Mouse (Mus musculus): ENCODE results near the gene Nol10. TPM values are rescaled to one million over a fixed set of nuclear protein-coding genes. Genes with fewer than 3 reads are reported as not detected.

Gene Nol10
- total RNA-seq, 2 experiments from 2014 or later: 20.3 to 21.4 TPM

- DNase-seq (ENCODE audit: low spot score in 2 of 2): no peak
- intact Hi-C loops (cut with DNase I): no loop called here
Measured at GRCm38 (mm10) chr12:17401419-17401818, 53.2 kb downstream of the Nol10 start.

- DNase-seq (ENCODE audit: low spot score in 2 of 2): no peak
- intact Hi-C loops (cut with DNase I): no loop called here
Measured at GRCm38 (mm10) chr12:17402116-17402515, 53.9 kb downstream of the Nol10 start.

GRCm38 (mm10) chr12:17403998-17404397 is 55.7 kb downstream of the Nol10 start:
- intact Hi-C loops (cut with DNase I): no loop called here
- DNase-seq (ENCODE audit: low spot score in 2 of 2): no peak

GRCm38 (mm10) chr12:17406825-17407224 is 58.6 kb downstream of the Nol10 start:
- intact Hi-C loops (cut with DNase I): no loop called here
- DNase-seq (ENCODE audit: low spot score in 2 of 2): no peak

- peak in 1 of 2 experiments; percentile 44 for DNase-seq (ENCODE audit: low spot score in 2 of 2)
- intact Hi-C loops (cut with DNase I): no loop called here
Measured at GRCm38 (mm10) chr12:17408312-17408711, 60.1 kb downstream of the Nol10 start.

- intact Hi-C loops (cut with DNase I): no loop called here
Measured at GRCm38 (mm10) chr12:17411242-17411641, 63.0 kb downstream of the Nol10 start.

GRCm38 (mm10) chr12:17411797-17412526 is 63.7 kb downstream of the Nol10 start:
- DNase-seq (ENCODE audit: low spot score in 2 of 2): no peak
- intact Hi-C loops (cut with DNase I): no loop called here

More at GRCm38 (mm10) chr12:17411242-17411641, 63.0 kb downstream of the Nol10 start:
- no peak for DNase-seq (ENCODE audit: low spot score in 2 of 2)

- no peak for DNase-seq (ENCODE audit: low spot score in 2 of 2)
- intact Hi-C loops (cut with DNase I): no loop called here
Measured at GRCm38 (mm10) chr12:17414734-17415133, 66.5 kb downstream of the Nol10 start.

GRCm38 (mm10) chr12:17420168-17420810 is 72.0 kb downstream of the Nol10 start:
- intact Hi-C loops (cut with DNase I): no loop called here

GRCm38 (mm10) chr12:17425254-17426169 is 77.3 kb downstream of the Nol10 start:
- DNase-seq (ENCODE audit: low spot score in 2 of 2): no peak
- intact Hi-C loops (cut with DNase I): loop anchor here (5.0 kb wide), 1 partner anchor 117 kb away; the partner anchor contains the start of gene Odc1

More at GRCm38 (mm10) chr12:17420168-17420810, 72.0 kb downstream of the Nol10 start:
- no peak for DNase-seq (ENCODE audit: low spot score in 2 of 2)

GRCm38 (mm10) chr12:17426735-17427134 is 78.5 kb downstream of the Nol10 start:
- intact Hi-C loops (cut with DNase I): loop anchor here (5.0 kb wide), 1 partner anchor 116 kb away; the partner anchor contains the start of gene Odc1
- DNase-seq (ENCODE audit: low spot score in 2 of 2): peak in 1 of 2 experiments; percentile 29

- intact Hi-C loops (cut with DNase I): no loop called here
Measured at GRCm38 (mm10) chr12:17430578-17430977, 82.3 kb downstream of the Nol10 start.

GRCm38 (mm10) chr12:17431166-17431565 is 82.9 kb downstream of the Nol10 start:
- DNase-seq (ENCODE audit: low spot score in 2 of 2): no peak
- intact Hi-C loops (cut with DNase I): no loop called here

More at GRCm38 (mm10) chr12:17430578-17430977, 82.3 kb downstream of the Nol10 start:
- no peak for DNase-seq (ENCODE audit: low spot score in 2 of 2)

GRCm38 (mm10) chr12:17431812-17432332 is 83.6 kb downstream of the Nol10 start:
- intact Hi-C loops (cut with DNase I): no loop called here
- no peak for DNase-seq (ENCODE audit: low spot score in 2 of 2)

- intact Hi-C loops (cut with DNase I): no loop called here
Measured at GRCm38 (mm10) chr12:17433712-17434111, 85.5 kb downstream of the Nol10 start.

GRCm38 (mm10) chr12:17436471-17436870 is 88.2 kb downstream of the Nol10 start:
- intact Hi-C loops (cut with DNase I): no loop called here
- peak; percentile 31 to 34 for DNase-seq (ENCODE audit: low spot score in 2 of 2)

More at GRCm38 (mm10) chr12:17433712-17434111, 85.5 kb downstream of the Nol10 start:
- DNase-seq (ENCODE audit: low spot score in 2 of 2): no peak

- DNase-seq (ENCODE audit: low spot score in 2 of 2): peak in 1 of 2 experiments; percentile 48
Measured at GRCm38 (mm10) chr12:17440251-17440651, 92.0 kb downstream of the Nol10 start.

GRCm38 (mm10) chr12:17441495-17441894 is 93.2 kb downstream of the Nol10 start:
- intact Hi-C loops (cut with DNase I): no loop called here
- no peak for DNase-seq (ENCODE audit: low spot score in 2 of 2)

More at GRCm38 (mm10) chr12:17440251-17440651, 92.0 kb downstream of the Nol10 start:
- intact Hi-C loops (cut with DNase I): no loop called here

GRCm38 (mm10) chr12:17444406-17444805 is 96.1 kb downstream of the Nol10 start:
- DNase-seq (ENCODE audit: low spot score in 2 of 2): no peak
- intact Hi-C loops (cut with DNase I): no loop called here

Measured in left cerebral cortex, postnatal 25 days (tissue).